Mouse (Mus musculus): ENCODE data around the gene Sf1. TPM values are rescaled to one million over a fixed set of nuclear protein-coding genes. Genes with fewer than 3 reads are reported as not detected.

Sf1 gene
- total RNA-seq, 1 experiment: 150 TPM

- no peak for DNase-seq (ENCODE audit: low read depth, low spot score)
- H3K4me1 ChIP-seq (ENCODE audit: control insufficient read depth in 2 of 2, insufficient read depth in 2 of 2, low read length in 2 of 2, poor library complexity in 1 of 2): peaks cover 0 to 15% of the 10 kb centered on the region in 2 experiments; a peak in 2 of 4 replicates
- H3K36me3 ChIP-seq (ENCODE audit: control insufficient read depth, insufficient read depth, low read length, poor library complexity, severe bottlenecking): no peaks in the 10 kb centered on the region
- in situ Hi-C loops (cut with MboI; ENCODE audit: low sequenced_read_pairs in 2 of 2, unreplicated experiment in 2 of 2): no loop called here
- no peak overlapping the region for H3K27ac ChIP-seq (ENCODE audit: insufficient read depth, low read depth, low read length, poor library complexity, severe bottlenecking)
- no peak for TF ChIP-seq HCFC1 (IDR thresholded peaks at IDR 0.05; ENCODE audit: borderline replicate concordance, insufficient read depth, low read length)
- TF ChIP-seq ZNF384 (IDR thresholded peaks at IDR 0.05; ENCODE audit: low read depth, low read length): no peak
- TF ChIP-seq ZC3H11A (IDR thresholded peaks at IDR 0.05; ENCODE audit: borderline replicate concordance, low read depth, low read length): no peak
- TF ChIP-seq CHD2 (IDR thresholded peaks at IDR 0.05; ENCODE audit: low read depth, low read length): no peak
- TF ChIP-seq MAFK (IDR thresholded peaks at IDR 0.05; ENCODE audit: insufficient read depth, low read depth, low read length): no peak
- H3K4me3 ChIP-seq (ENCODE audit: insufficient read depth in 1 of 2, low read depth in 1 of 2, low read length in 2 of 2, poor library complexity in 1 of 2, severe bottlenecking in 1 of 2): no peak overlapping the region
- H3K9me3 ChIP-seq (ENCODE audit: control insufficient read depth, insufficient read depth, low read depth, low read length): no peaks in the 10 kb centered on the region
- H3K9ac ChIP-seq (ENCODE audit: insufficient read depth, low read depth, low read length, poor library complexity, severe bottlenecking): no peak overlapping the region
These were observed 20.0 kb downstream of the Sf1 start for GRCm38 (mm10) chr19:6383470-6383869.

DNA sequence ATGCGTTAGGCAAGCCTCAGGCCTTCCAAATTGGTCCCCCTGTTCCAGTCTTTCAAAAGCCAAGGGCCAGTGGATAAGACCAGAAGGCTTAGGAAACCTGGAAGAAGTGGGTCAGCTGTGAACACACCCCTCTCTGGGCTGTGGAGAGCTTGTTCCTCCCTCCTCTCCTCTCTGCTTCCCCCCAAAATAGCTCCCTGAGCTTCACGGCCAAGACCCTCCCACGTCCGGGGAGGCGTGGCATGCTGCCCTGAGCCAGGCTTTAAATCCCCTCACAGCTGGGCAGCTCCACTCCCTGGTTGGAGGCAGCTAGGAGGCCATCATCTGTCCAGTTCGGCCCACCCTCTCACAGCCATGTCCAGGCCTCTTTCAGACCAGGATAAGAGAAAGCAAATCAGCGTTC lies 20.6 kb downstream of the Sf1 start, which contains the start of gene Pygm:
Pygm (plus strand) TSS at position 272 of the 400 bp plus-strand sequence.
- no peak for TF ChIP-seq ZC3H11A (IDR thresholded peaks at IDR 0.05; ENCODE audit: borderline replicate concordance, low read depth, low read length)
- TF ChIP-seq HCFC1 (IDR thresholded peaks at IDR 0.05; ENCODE audit: borderline replicate concordance, insufficient read depth, low read length): no peak
- TF ChIP-seq MAFK (IDR thresholded peaks at IDR 0.05; ENCODE audit: insufficient read depth, low read depth, low read length): no peak
- TF ChIP-seq ZNF384 (IDR thresholded peaks at IDR 0.05; ENCODE audit: low read depth, low read length): no peak
- no peak for TF ChIP-seq CHD2 (IDR thresholded peaks at IDR 0.05; ENCODE audit: low read depth, low read length)
- in situ Hi-C loops (cut with MboI; ENCODE audit: low sequenced_read_pairs in 2 of 2, unreplicated experiment in 2 of 2): no loop called here
- Histone ChIP-seq H3K9ac (ENCODE audit: insufficient read depth, low read depth, low read length, poor library complexity, severe bottlenecking) (no peak within 1 kb of the TSS), H3K4me3 (ENCODE audit: insufficient read depth in 1 of 2, low read depth in 1 of 2, low read length in 2 of 2, poor library complexity in 1 of 2, severe bottlenecking in 1 of 2) (no peak within 1 kb of the TSS), H3K9me3 (ENCODE audit: control insufficient read depth, insufficient read depth, low read depth, low read length) (no peaks in the 10 kb centered on the region), H3K4me1 (ENCODE audit: control insufficient read depth in 2 of 2, insufficient read depth in 2 of 2, low read length in 2 of 2, poor library complexity in 1 of 2) (peaks cover 0 to 20% of the 10 kb centered on the region in 2 experiments; a peak in 2 of 4 replicates), H3K36me3 (ENCODE audit: control insufficient read depth, insufficient read depth, low read length, poor library complexity, severe bottlenecking) (no peaks in the 10 kb centered on the region), H3K27ac (ENCODE audit: insufficient read depth, low read depth, low read length, poor library complexity, severe bottlenecking) (no peak within 1 kb of the TSS)
- DNase-seq (ENCODE audit: low read depth, low spot score): no peak

GRCm38 (mm10) chr19:6384954-6385353 lies 21.5 kb downstream of the Sf1 start:
- TF ChIP-seq HCFC1 (IDR thresholded peaks at IDR 0.05; ENCODE audit: borderline replicate concordance, insufficient read depth, low read length) (no peak), CHD2 (IDR thresholded peaks at IDR 0.05; ENCODE audit: low read depth, low read length) (no peak), ZC3H11A (IDR thresholded peaks at IDR 0.05; ENCODE audit: borderline replicate concordance, low read depth, low read length) (no peak), ZNF384 (IDR thresholded peaks at IDR 0.05; ENCODE audit: low read depth, low read length) (no peak), MAFK (IDR thresholded peaks at IDR 0.05; ENCODE audit: insufficient read depth, low read depth, low read length) (no peak)
- no peak overlapping the region for H3K9ac ChIP-seq (ENCODE audit: insufficient read depth, low read depth, low read length, poor library complexity, severe bottlenecking)
- no peak for DNase-seq (ENCODE audit: low read depth, low spot score)
- no peaks in the 10 kb centered on the region for H3K36me3 ChIP-seq (ENCODE audit: control insufficient read depth, insufficient read depth, low read length, poor library complexity, severe bottlenecking)
- no peaks in the 10 kb centered on the region for H3K9me3 ChIP-seq (ENCODE audit: control insufficient read depth, insufficient read depth, low read depth, low read length)
- in situ Hi-C loops (cut with MboI; ENCODE audit: low sequenced_read_pairs in 2 of 2, unreplicated experiment in 2 of 2): no loop called here
- no peak overlapping the region for H3K27ac ChIP-seq (ENCODE audit: insufficient read depth, low read depth, low read length, poor library complexity, severe bottlenecking)
- H3K4me3 ChIP-seq (ENCODE audit: insufficient read depth in 1 of 2, low read depth in 1 of 2, low read length in 2 of 2, poor library complexity in 1 of 2, severe bottlenecking in 1 of 2): no peak overlapping the region
- peaks cover 1 to 21% of the 10 kb centered on the region in 2 experiments; a peak in 3 of 4 replicates for H3K4me1 ChIP-seq (ENCODE audit: control insufficient read depth in 2 of 2, insufficient read depth in 2 of 2, low read length in 2 of 2, poor library complexity in 1 of 2)

DNA sequence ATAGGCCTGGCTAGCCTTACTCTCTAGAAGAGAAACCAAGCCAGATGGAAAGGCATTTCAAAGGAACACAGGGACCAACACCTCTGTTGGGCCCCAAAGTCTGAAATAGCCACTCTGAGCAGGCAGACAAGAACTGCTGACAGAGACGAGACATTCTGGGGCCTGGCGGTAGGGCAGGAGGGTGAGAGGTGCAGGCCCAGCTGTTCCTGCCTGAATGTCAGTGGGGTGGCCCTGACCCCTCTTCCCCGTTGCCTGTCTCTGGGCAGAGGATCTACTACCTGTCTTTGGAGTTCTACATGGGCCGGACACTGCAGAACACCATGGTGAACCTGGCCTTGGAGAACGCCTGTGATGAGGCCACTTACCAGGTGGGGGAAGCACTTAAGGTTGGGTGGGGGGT lies 21.9 kb downstream of the Sf1 start:
- Histone ChIP-seq H3K27ac (ENCODE audit: insufficient read depth, low read depth, low read length, poor library complexity, severe bottlenecking) (no peak overlapping the region), H3K36me3 (ENCODE audit: control insufficient read depth, insufficient read depth, low read length, poor library complexity, severe bottlenecking) (no peaks in the 10 kb centered on the region), H3K9me3 (ENCODE audit: control insufficient read depth, insufficient read depth, low read depth, low read length) (no peaks in the 10 kb centered on the region), H3K4me3 (ENCODE audit: insufficient read depth in 1 of 2, low read depth in 1 of 2, low read length in 2 of 2, poor library complexity in 1 of 2, severe bottlenecking in 1 of 2) (no peak overlapping the region), H3K4me1 (ENCODE audit: control insufficient read depth in 2 of 2, insufficient read depth in 2 of 2, low read length in 2 of 2, poor library complexity in 1 of 2) (peaks cover 6 to 26% of the 10 kb centered on the region in 2 experiments), H3K9ac (ENCODE audit: insufficient read depth, low read depth, low read length, poor library complexity, severe bottlenecking) (no peak overlapping the region)
- no peak for DNase-seq (ENCODE audit: low read depth, low spot score)
- in situ Hi-C loops (cut with MboI; ENCODE audit: low sequenced_read_pairs in 2 of 2, unreplicated experiment in 2 of 2): no loop called here
- no peak for TF ChIP-seq MAFK (IDR thresholded peaks at IDR 0.05; ENCODE audit: insufficient read depth, low read depth, low read length)
- TF ChIP-seq HCFC1 (IDR thresholded peaks at IDR 0.05; ENCODE audit: borderline replicate concordance, insufficient read depth, low read length): no peak

GRCm38 (mm10) chr19:6385821-6386220 lies 22.3 kb downstream of the Sf1 start:
- in situ Hi-C loops (cut with MboI; ENCODE audit: low sequenced_read_pairs in 2 of 2, unreplicated experiment in 2 of 2): no loop called here
- Histone ChIP-seq H3K27ac (ENCODE audit: insufficient read depth, low read depth, low read length, poor library complexity, severe bottlenecking) (no peak overlapping the region), H3K9me3 (ENCODE audit: control insufficient read depth, insufficient read depth, low read depth, low read length) (no peaks in the 10 kb centered on the region), H3K4me3 (ENCODE audit: insufficient read depth in 1 of 2, low read depth in 1 of 2, low read length in 2 of 2, poor library complexity in 1 of 2, severe bottlenecking in 1 of 2) (no peak overlapping the region), H3K36me3 (ENCODE audit: control insufficient read depth, insufficient read depth, low read length, poor library complexity, severe bottlenecking) (no peaks in the 10 kb centered on the region), H3K9ac (ENCODE audit: insufficient read depth, low read depth, low read length, poor library complexity, severe bottlenecking) (no peak overlapping the region), H3K4me1 (ENCODE audit: control insufficient read depth in 2 of 2, insufficient read depth in 2 of 2, low read length in 2 of 2, poor library complexity in 1 of 2) (peaks cover 6 to 29% of the 10 kb centered on the region in 2 experiments)
- no peak for DNase-seq (ENCODE audit: low read depth, low spot score)
- TF ChIP-seq MAFK (IDR thresholded peaks at IDR 0.05; ENCODE audit: insufficient read depth, low read depth, low read length) (no peak), ZC3H11A (IDR thresholded peaks at IDR 0.05; ENCODE audit: borderline replicate concordance, low read depth, low read length) (no peak), HCFC1 (IDR thresholded peaks at IDR 0.05; ENCODE audit: borderline replicate concordance, insufficient read depth, low read length) (no peak), ZNF384 (IDR thresholded peaks at IDR 0.05; ENCODE audit: low read depth, low read length) (no peak), CHD2 (IDR thresholded peaks at IDR 0.05; ENCODE audit: low read depth, low read length) (no peak)
